Mouse (Mus musculus) myocyte (in vitro differentiated cells): ENCODE results near the gene Rnls. TPM values are rescaled to one million over a fixed set of nuclear protein-coding genes. Genes with fewer than 3 reads are reported as not detected.

ENCODE experiments used
- H3K27me3 ChIP-seq: one replicate; pipeline ENCODE4 v1.6.1; 2011; ENCODE audit not compliant: control insufficient read depth, insufficient read depth, insufficient read length
- H3K36me3 ChIP-seq: one replicate; pipeline ENCODE4 v1.6.1; 2011; ENCODE audit not compliant: control insufficient read depth, insufficient read depth
- H3K4me2 ChIP-seq: one replicate; pipeline ENCODE4 v1.6.1; 2011; ENCODE audit warnings: low read depth, control low read depth
- H3K4me3 ChIP-seq: one replicate; pipeline ENCODE4 v1.5.1; 2011; ENCODE audit warnings: mild to moderate bottlenecking, control low read depth, moderate library complexity
- H3K79me2 ChIP-seq: one replicate; pipeline ENCODE4 v1.6.1; 2011; ENCODE audit not compliant: control insufficient read depth, insufficient read depth
- H3ac ChIP-seq: one replicate; pipeline ENCODE4 v1.6.1; 2011; ENCODE audit not compliant: control insufficient read depth, insufficient read length
- CEBPB ChIP-seq: IDR thresholded peaks from 2 replicates; pipeline ENCODE4 v1.6.1; 2011; ENCODE audit warnings: mild to moderate bottlenecking, moderate library complexity; ENCODE audit not compliant: poor library complexity, insufficient read depth, severe bottlenecking
- E2F4 ChIP-seq: IDR thresholded peaks from one replicate; pipeline ENCODE4 v1.6.1; 2011; ENCODE audit warnings: mild to moderate bottlenecking, control low read depth, moderate library complexity; ENCODE audit not compliant: insufficient read depth
- MAX ChIP-seq: IDR thresholded peaks from one replicate; pipeline ENCODE4 v1.6.1; 2011; ENCODE audit warnings: low read depth, mild to moderate bottlenecking, control low read depth
- MYOD1 ChIP-seq, 3 experiments: IDR thresholded peaks; one replicate each; pipeline ENCODE4 v1.6.1; 2011; ENCODE audit warnings: control low read depth in 2 of 3, low read depth in 2 of 3, mild to moderate bottlenecking in 2 of 3, moderate library complexity in 1 of 3; ENCODE audit not compliant: insufficient read length in 2 of 3, control insufficient read depth in 1 of 3
- MYOG ChIP-seq, 3 experiments: IDR thresholded peaks; one replicate each; pipeline ENCODE4 v1.6.1; 2011; ENCODE audit warnings: control low read depth in 2 of 3, low read depth in 2 of 3, mild to moderate bottlenecking in 2 of 3; ENCODE audit not compliant: insufficient read length in 2 of 3, control insufficient read depth in 1 of 3, insufficient read depth in 1 of 3
- POLR2A ChIP-seq: IDR thresholded peaks from one replicate; pipeline ENCODE4 v1.6.1; 2011; ENCODE audit warnings: low read depth, mild to moderate bottlenecking, control low read depth, moderate library complexity; ENCODE audit not compliant: insufficient read length
- POLR2AphosphoS2 ChIP-seq: IDR thresholded peaks from one replicate; pipeline ENCODE4 v1.6.1; 2011; ENCODE audit warnings: low read depth, control low read depth; ENCODE audit not compliant: insufficient read length
- REST ChIP-seq: IDR thresholded peaks from one replicate; pipeline ENCODE4 v1.6.1; 2011; ENCODE audit warnings: mild to moderate bottlenecking, control low read depth, moderate library complexity; ENCODE audit not compliant: insufficient read depth, insufficient read length
- SRF ChIP-seq: IDR thresholded peaks from one replicate; pipeline ENCODE4 v1.6.1; 2011; ENCODE audit warnings: low read depth; ENCODE audit not compliant: control insufficient read depth, insufficient read length
- TCF12 ChIP-seq: IDR thresholded peaks from one replicate; pipeline ENCODE4 v1.6.1; 2011; ENCODE audit warnings: mild to moderate bottlenecking, control low read depth; ENCODE audit not compliant: poor library complexity, insufficient read depth, severe bottlenecking
- TCF3 ChIP-seq: IDR thresholded peaks from one replicate; pipeline ENCODE4 v1.6.1; 2011; ENCODE audit warnings: low read depth, control low read depth; ENCODE audit not compliant: insufficient read length
- USF1 ChIP-seq: IDR thresholded peaks from one replicate; pipeline ENCODE4 v1.6.1; 2011; ENCODE audit warnings: low read depth, mild to moderate bottlenecking, control low read depth, moderate library complexity
- polyA plus RNA-seq: library from polyadenylated mRNA; unstranded; fragments of >200 nt; fragmentation: generic; extraction: Trizol; gene quantifications from one replicate; pipeline ENCODE4 v1.2.1, GENCODE M21; 2012; ENCODE audit warnings: missing spikeins

The Rnls gene
- polyA plus RNA-seq, 1 experiment, result 2.0 TPM

- no peak for TF ChIP-seq REST
- no peak for TF ChIP-seq POLR2A
- TF ChIP-seq POLR2AphosphoS2, result no peak
- H3ac ChIP-seq, result no peak overlapping the region
These were observed 300.8 kb downstream of the Rnls start for GRCm38 (mm10) chr19:33091324-33091723.

GRCm38 (mm10) chr19:33088868-33089267 lies 303.2 kb downstream of the Rnls start:
- TF ChIP-seq SRF (no peak), TCF3 (no peak)
- no peak overlapping the region for H3ac ChIP-seq
- no peaks in the 10 kb centered on the region for H3K27me3 ChIP-seq
- no peak overlapping the region for H3K4me3 ChIP-seq
- no peak overlapping the region for H3K4me2 ChIP-seq
- no peaks in the 10 kb centered on the region for H3K79me2 ChIP-seq
- no peaks in the 10 kb centered on the region for H3K36me3 ChIP-seq

More at GRCm38 (mm10) chr19:33091324-33091723, 300.8 kb downstream of the Rnls start:
- H3K4me2 ChIP-seq, result no peak overlapping the region
- no peaks in the 10 kb centered on the region for H3K79me2 ChIP-seq
- H3K36me3 ChIP-seq, result no peaks in the 10 kb centered on the region
- H3K27me3 ChIP-seq, result no peaks in the 10 kb centered on the region
- H3K4me3 ChIP-seq, result no peak overlapping the region

- TF ChIP-seq TCF3 (no peak), E2F4 (no peak), SRF (no peak), MAX (no peak), CEBPB (no peak), REST (no peak), POLR2A (no peak), MYOD1 (IDR thresholded peaks at IDR 0.05; ENCODE audit: control insufficient read depth in 1 of 3, insufficient read length in 2 of 3, low read depth in 2 of 3) (no peak), TCF12 (no peak), MYOG (IDR thresholded peaks at IDR 0.05; ENCODE audit: control insufficient read depth in 1 of 3, insufficient read depth in 1 of 3, insufficient read length in 2 of 3, low read depth in 2 of 3) (no peak), POLR2AphosphoS2 (no peak), USF1 (no peak)
- H3ac ChIP-seq, result no peak overlapping the region
- H3K4me2 ChIP-seq, result no peak overlapping the region
- H3K36me3 ChIP-seq, result no peaks in the 10 kb centered on the region
- H3K4me3 ChIP-seq, result no peak overlapping the region
- H3K79me2 ChIP-seq, result no peaks in the 10 kb centered on the region
- no peaks in the 10 kb centered on the region for H3K27me3 ChIP-seq
These were observed 304.1 kb downstream of the Rnls start for GRCm38 (mm10) chr19:33087961-33088360.

Other genes with a start within 250 kb of the Rnls start
- not detected for gene Lipo4, start 125.5 kb upstream of the Rnls start, polyA plus RNA-seq
- not detected for gene Gm8978, start 233.0 kb upstream of the Rnls start, polyA plus RNA-seq